28 mouse cellular contexts compared by ENCODE assay signal in genomic region chrX:7662936-7663335, GRCm38 (mm10). TPM values are rescaled to one million over a fixed set of nuclear protein-coding genes. Genes with fewer than 3 reads are reported as not detected.
A peak's percentile ranks its signal among the peaks of the same experiment; 100 is the strongest.
DNase-seq lines count a peak whose midpoint lies in the region; ATAC-seq lines count a peak whose summit lies in the region.
"Had no signal": no experiment of that assay in that cellular context is flagged by ENCODE, and none has a peak within 500 bp of the region (broad histone marks: within the 10 kb centered on the region; RNA-seq: fewer than 3 reads in every experiment).

No protein-coding gene starts in this region.

- intact Hi-C loops in heart, postnatal 25 days (cut with DNase I): no loop called here

- H3K27ac ChIP-seq in kidney, embryonic 15.5 days: peak overlapping the region; percentile 51; the same call in 1 of the 2 replicates
- H3K27ac ChIP-seq in brown adipose tissue, adult 24 weeks (replicated peaks; ENCODE audit: low read depth, low read length): peak overlapping the region; percentile 93
- H3K27ac ChIP-seq: embryonic facial prominence, embryonic 10.5 days; embryonic facial prominence, embryonic 15.5 days; forebrain, embryonic 12.5 days; hindbrain, embryonic 13.5 days; liver, embryonic 14.5 days; midbrain, embryonic 13.5 days; neural tube, embryonic 13.5 days had no signal

- H3K9me3 ChIP-seq in kidney, embryonic 15.5 days (replicated peaks): no peaks in the 10 kb centered on the region
- H3K9me3 ChIP-seq: embryonic facial prominence, embryonic 15.5 days; forebrain, embryonic 12.5 days; hindbrain, embryonic 13.5 days; midbrain, embryonic 13.5 days; neural tube, embryonic 13.5 days had no signal

- H3K9ac ChIP-seq in kidney, embryonic 15.5 days: no peak overlapping the region
- H3K9ac ChIP-seq: embryonic facial prominence, embryonic 15.5 days; forebrain, embryonic 12.5 days; forebrain, postnatal 0 days; hindbrain, embryonic 13.5 days; liver, embryonic 14.5 days; midbrain, embryonic 13.5 days; neural tube, embryonic 13.5 days had no signal

- no peak overlapping the region for H3K4me3 ChIP-seq in kidney, embryonic 15.5 days (replicated peaks)
- peak overlapping the region; percentile 23; the same call in 1 of the 2 replicates for H3K4me3 ChIP-seq in brown adipose tissue, adult 24 weeks (ENCODE audit: insufficient read depth, low read depth, low read length)
- H3K4me3 ChIP-seq: embryonic facial prominence, embryonic 10.5 days; embryonic facial prominence, embryonic 15.5 days; forebrain, embryonic 12.5 days; hindbrain, embryonic 13.5 days; midbrain, embryonic 13.5 days; neural tube, embryonic 13.5 days had no signal

- WGBS in kidney, embryonic 15.5 days: 81% methylated on average over 3 of the region's 3 CpGs

- ATAC-seq in kidney, embryonic 15.5 days (replicated peaks; ENCODE audit: low FRiP score): no peak
- 0 out of 2 replicates have a peak, but pooled peaks have one; percentile 25 for ATAC-seq in granulocyte monocyte progenitor cell, adult 5-6 weeks (replicated peaks; ENCODE audit: poor library complexity, severe bottlenecking)
- ATAC-seq: CD4-positive, CD25-positive, alpha-beta regulatory T cell, adult 4 months; forebrain, postnatal 0 days; intestine, postnatal 0 days; midbrain, embryonic 13.5 days had no signal

- DNase-seq in heart, adult 8-10 months (ENCODE audit: low spot score): peak; percentile 37
- no peak for DNase-seq in heart, postnatal 25 days (ENCODE audit: low spot score)
- no peak for DNase-seq in kidney, adult 9 months
- DNase-seq in adrenal gland, postnatal 14 days: no peak
- DNase-seq: adrenal gland, postnatal 36 days; cerebellum, adult 2 months; forebrain, postnatal 0 days; gastrocnemius, postnatal 10 days; heart, adult 18-20 months; heart, postnatal 14 days; layer of hippocampus, adult 9-11 months; liver; lung, adult 2 months; lung, postnatal 36 days; right cerebral cortex, postnatal 4 days; thymus, postnatal 4 days had no signal

- H3K4me2 ChIP-seq in kidney, embryonic 15.5 days: no peak overlapping the region
- H3K4me2 ChIP-seq: embryonic facial prominence, embryonic 15.5 days; forebrain, embryonic 12.5 days; hindbrain, embryonic 13.5 days; midbrain, embryonic 13.5 days; neural tube, embryonic 13.5 days had no signal

- peaks cover 39% of the 10 kb centered on the region for H3K36me3 ChIP-seq in kidney, embryonic 15.5 days
- H3K36me3 ChIP-seq: hindbrain, embryonic 13.5 days; midbrain, embryonic 13.5 days; neural tube, embryonic 13.5 days had no signal

- H3K27me3 ChIP-seq in kidney, embryonic 15.5 days: no peaks in the 10 kb centered on the region
- H3K27me3 ChIP-seq: embryonic facial prominence, embryonic 15.5 days; forebrain, embryonic 12.5 days; hindbrain, embryonic 13.5 days; midbrain, embryonic 13.5 days; neural tube, embryonic 13.5 days had no signal

- peaks cover 11% of the 10 kb centered on the region; the same call in 1 of the 2 replicates for H3K4me1 ChIP-seq in kidney, embryonic 15.5 days
- peaks cover 4% of the 10 kb centered on the region for H3K4me1 ChIP-seq in brown adipose tissue, adult 24 weeks (ENCODE audit: control insufficient read depth, insufficient read depth, insufficient read length, low read length)
- H3K4me1 ChIP-seq: embryonic facial prominence, embryonic 15.5 days; hindbrain, embryonic 13.5 days had no signal

RNA-seq across cellular contexts. Expression of gene Prickle3, which starts 5.9 kb away (rescaled TPM):
- 10 to 100 TPM; 18.8 to 22.2 (median 19.5) TPM for total RNA-seq in heart, adult 8-10 months (2022)
- total RNA-seq in heart, postnatal 25 days (2021): 10 to 100 TPM; 16.5 to 19.9 TPM
- 10.9 and 13.2 TPM in 2 replicates for polyA plus RNA-seq in kidney, embryonic 15.5 days (2015; fragmentation: Nextera tagmentation; extraction: Ambion mirVana)
- 6.3 and 8.3 TPM in 2 replicates for polyA plus RNA-seq in brown adipose tissue, adult 24 weeks (2012; ENCODE audit: insufficient read depth, insufficient read length, missing spikeins)
- total RNA-seq in granulocyte monocyte progenitor cell, adult 5-6 weeks (2014; fragmentation: Nextera tagmentation): 8.4 and 12.5 TPM in 2 replicates
- total RNA-seq in granulocyte monocyte progenitor cell, adult 5-6 weeks (2017): 2.6 and 2.7 TPM in 2 replicates
- total RNA-seq in adrenal gland, postnatal 14 days (2021): 16.0 and 19.8 TPM in 2 replicates

RNA-seq across cellular contexts. Expression of gene Plp2, which starts 8.3 kb away (rescaled TPM):
- 10 to 100 TPM; 39.8 to 56.9 (median 51.1) TPM for total RNA-seq in heart, adult 8-10 months (2022)
- 10 to 100 TPM; 41.6 to 54.1 TPM for total RNA-seq in heart, postnatal 25 days (2021)
- 156 and 168 TPM in 2 replicates for polyA plus RNA-seq in kidney, embryonic 15.5 days (2015; fragmentation: Nextera tagmentation; extraction: Ambion mirVana)
- 27.0 and 31.6 TPM in 2 replicates for polyA plus RNA-seq in brown adipose tissue, adult 24 weeks (2012; ENCODE audit: insufficient read depth, insufficient read length, missing spikeins)
- 51.4 and 73.9 TPM in 2 replicates for total RNA-seq in granulocyte monocyte progenitor cell, adult 5-6 weeks (2014; fragmentation: Nextera tagmentation)
- 16.0 and 20.9 TPM in 2 replicates for total RNA-seq in granulocyte monocyte progenitor cell, adult 5-6 weeks (2017)
- 75.2 and 76.6 TPM in 2 replicates for total RNA-seq in adrenal gland, postnatal 14 days (2021)

RNA-seq across cellular contexts. Expression of gene Magix, which starts 18.1 kb away (rescaled TPM):
- 10 to 100 TPM; 26.1 to 30.3 (median 28.8) TPM for total RNA-seq in heart, adult 8-10 months (2022)
- total RNA-seq in heart, postnatal 25 days (2021): 10 to 100 TPM; 24.1 to 26.0 TPM
- 0.58 and 0.68 TPM in 2 replicates for polyA plus RNA-seq in kidney, embryonic 15.5 days (2015; fragmentation: Nextera tagmentation; extraction: Ambion mirVana)
- polyA plus RNA-seq in brown adipose tissue, adult 24 weeks (2012; ENCODE audit: insufficient read depth, insufficient read length, missing spikeins): 2.9 and 3.4 TPM in 2 replicates
- not detected in 2 replicates for total RNA-seq in granulocyte monocyte progenitor cell, adult 5-6 weeks (2014; fragmentation: Nextera tagmentation)
- 0.17 TPM in 1 of 2 replicates, not detected in the other for total RNA-seq in granulocyte monocyte progenitor cell, adult 5-6 weeks (2017)
- total RNA-seq in adrenal gland, postnatal 14 days (2021): 4.2 and 5.1 TPM in 2 replicates
- total RNA-seq: forebrain, postnatal 0 days had no signal
- polyA plus RNA-seq: CD4-positive, CD25-positive, alpha-beta regulatory T cell, adult 4 months; hindbrain, embryonic 13.5 days had no signal

RNA-seq across cellular contexts. Expression of gene Syp, which starts 24.7 kb away (rescaled TPM):
- total RNA-seq in heart, adult 8-10 months (2022): 1 to 10 TPM; 2.9 to 5.4 (median 3.8) TPM
- 1 to 10 TPM; 1.7 to 2.4 TPM for total RNA-seq in heart, postnatal 25 days (2021)
- polyA plus RNA-seq in kidney, embryonic 15.5 days (2015; fragmentation: Nextera tagmentation; extraction: Ambion mirVana): 2.2 and 5.5 TPM in 2 replicates
- 13.0 and 15.6 TPM in 2 replicates for polyA plus RNA-seq in brown adipose tissue, adult 24 weeks (2012; ENCODE audit: insufficient read depth, insufficient read length, missing spikeins)
- 0.23 and 0.97 TPM in 2 replicates for total RNA-seq in granulocyte monocyte progenitor cell, adult 5-6 weeks (2014; fragmentation: Nextera tagmentation)
- total RNA-seq in granulocyte monocyte progenitor cell, adult 5-6 weeks (2017): 0.13 TPM in 1 of 2 replicates, not detected in the other
- 41.0 and 57.2 TPM in 2 replicates for total RNA-seq in adrenal gland, postnatal 14 days (2021)

RNA-seq across cellular contexts. Expression of gene Gpkow, which starts 34.0 kb away (rescaled TPM):
- total RNA-seq in heart, adult 8-10 months (2022): 10 to 100 TPM; 18.3 to 21.9 (median 21.3) TPM
- total RNA-seq in heart, postnatal 25 days (2021): 10 to 100 TPM; 19.5 to 21.3 TPM
- polyA plus RNA-seq in kidney, embryonic 15.5 days (2015; fragmentation: Nextera tagmentation; extraction: Ambion mirVana): 40.3 and 42.5 TPM in 2 replicates
- 17.4 and 24.4 TPM in 2 replicates for polyA plus RNA-seq in brown adipose tissue, adult 24 weeks (2012; ENCODE audit: insufficient read depth, insufficient read length, missing spikeins)
- total RNA-seq in granulocyte monocyte progenitor cell, adult 5-6 weeks (2014; fragmentation: Nextera tagmentation): 18.9 and 21.2 TPM in 2 replicates
- total RNA-seq in granulocyte monocyte progenitor cell, adult 5-6 weeks (2017): 30.4 and 32.7 TPM in 2 replicates
- 45.4 and 47.9 TPM in 2 replicates for total RNA-seq in adrenal gland, postnatal 14 days (2021)
